Mouse (Mus musculus) kidney, postnatal 36 days (tissue): ENCODE measurements around the gene L2hgdh.
"Not testable (repeated sequence)": the region's sequence is repeated elsewhere in the genome, so short reads cannot be mapped to it uniquely, and the experiment has no call there.

Experiments used
- DNase-seq, 2 experiments: peaks; one replicate each; pipeline ENCODE4 v3.0.0; 2021 to 2022; ENCODE audit warnings: mixed read lengths in 2 of 2

L2hgdh gene

GRCm38 (mm10) chr12:69661658-69662057 lies 63.0 kb downstream of the L2hgdh start:
- no peak for DNase-seq

- DNase-seq = not testable (repeated sequence)
Measured at GRCm38 (mm10) chr12:69653973-69654372, 70.7 kb downstream of the L2hgdh start.

GRCm38 (mm10) chr12:69649511-69649910 lies 75.2 kb downstream of the L2hgdh start:
- peak; percentile 14 to 51 for DNase-seq

- no peak for DNase-seq
Measured at GRCm38 (mm10) chr12:69645821-69646616, 78.7 kb downstream of the L2hgdh start.

GRCm38 (mm10) chr12:69644877-69645276 lies 79.8 kb downstream of the L2hgdh start:
- DNase-seq = peak; percentile 19 to 44

GRCm38 (mm10) chr12:69642877-69643276 lies 81.8 kb downstream of the L2hgdh start:
- DNase-seq = peak; percentile 11 to 17
